In genomic region chr4:139824572-139825325, GRCm38 (mm10) we compare ENCODE assay signal across 16 mouse cellular contexts. TPM values are rescaled to one million over a fixed set of nuclear protein-coding genes. Genes with fewer than 3 reads are reported as not detected.
DNase-seq lines count a peak whose midpoint lies in the region; ATAC-seq lines count a peak whose summit lies in the region.
"Had no signal": no experiment of that assay in that cellular context is flagged by ENCODE, and none has a peak within 500 bp of the region (broad histone marks: within the 10 kb centered on the region; RNA-seq: fewer than 3 reads in every experiment).

No protein-coding gene starts in this region.

- H3K9me3 ChIP-seq in forebrain, embryonic 11.5 days (ENCODE audit: control insufficient read depth, low read length): no peaks in the 10 kb centered on the region
- H3K9me3 ChIP-seq in forebrain, embryonic 15.5 days: no peaks in the 10 kb centered on the region
- no peaks in the 10 kb centered on the region for H3K9me3 ChIP-seq in embryonic facial prominence, embryonic 13.5 days
- H3K9me3 ChIP-seq in midbrain, embryonic 11.5 days (ENCODE audit: control insufficient read depth, low read length): no peaks in the 10 kb centered on the region
- H3K9me3 ChIP-seq: heart, embryonic 10.5 days had no signal

- under 1% methylated on average over 22 of the region's 22 CpGs for WGBS in forebrain, embryonic 11.5 days
- WGBS in forebrain, embryonic 15.5 days: under 1% methylated on average over 22 of the region's 22 CpGs
- 1% methylated on average over 22 of the region's 22 CpGs for WGBS in embryonic facial prominence, embryonic 13.5 days
- WGBS in midbrain, embryonic 11.5 days: 2% methylated on average over 22 of the region's 22 CpGs

- ATAC-seq in forebrain, embryonic 11.5 days (replicated peaks; ENCODE audit: low FRiP score): no peak
- ATAC-seq in forebrain, embryonic 15.5 days (replicated peaks): no peak
- ATAC-seq in embryonic facial prominence, embryonic 13.5 days (ENCODE audit: insufficient number of reproducible peaks, insufficient read depth, low FRiP score, low TSS enrichment, low read depth): no peak
- no peak for ATAC-seq in midbrain, embryonic 11.5 days (ENCODE audit: low FRiP score)

- no peaks in the 10 kb centered on the region for H3K36me3 ChIP-seq in forebrain, embryonic 11.5 days (ENCODE audit: control insufficient read depth, insufficient read depth, low read length)
- no peaks in the 10 kb centered on the region for H3K36me3 ChIP-seq in forebrain, embryonic 15.5 days
- no peaks in the 10 kb centered on the region for H3K36me3 ChIP-seq in embryonic facial prominence, embryonic 13.5 days
- H3K36me3 ChIP-seq in midbrain, embryonic 11.5 days (ENCODE audit: control insufficient read depth, insufficient read depth, low read length): no peaks in the 10 kb centered on the region
- H3K36me3 ChIP-seq: heart, embryonic 10.5 days had no signal

- H3K27ac ChIP-seq in forebrain, embryonic 11.5 days (ENCODE audit: low read depth, low read length): no peak overlapping the region
- no peak overlapping the region for H3K27ac ChIP-seq in forebrain, embryonic 15.5 days (replicated peaks)
- peak overlapping the region; percentile 77 for H3K27ac ChIP-seq in embryonic facial prominence, embryonic 13.5 days
- peak overlapping the region; percentile 76; the same call in 1 of the 2 replicates for H3K27ac ChIP-seq in midbrain, embryonic 11.5 days (ENCODE audit: low read depth, low read length)
- H3K27ac ChIP-seq: heart, embryonic 10.5 days; layer of hippocampus, adult 2 months; liver, embryonic 14.5 days had no signal

- H3K9ac ChIP-seq in forebrain, embryonic 11.5 days (ENCODE audit: low read length): no peak overlapping the region
- H3K9ac ChIP-seq in forebrain, embryonic 15.5 days (replicated peaks): no peak overlapping the region
- H3K9ac ChIP-seq in embryonic facial prominence, embryonic 13.5 days: peak overlapping the region; percentile 58; the same call in 1 of the 2 replicates
- peak overlapping the region; percentile 26; the same call in 1 of the 2 replicates for H3K9ac ChIP-seq in midbrain, embryonic 11.5 days (ENCODE audit: low read length)
- H3K9ac ChIP-seq: liver, embryonic 14.5 days had no signal

- intact Hi-C loops in gastrocnemius, postnatal 36 days (cut with DNase I): no loop called here

- H3K27me3 ChIP-seq in forebrain, embryonic 11.5 days (ENCODE audit: control insufficient read depth, insufficient read depth, low read length): peaks cover 96% of the 10 kb centered on the region
- peaks cover 96% of the 10 kb centered on the region for H3K27me3 ChIP-seq in forebrain, embryonic 15.5 days
- peaks cover 99% of the 10 kb centered on the region for H3K27me3 ChIP-seq in embryonic facial prominence, embryonic 13.5 days
- H3K27me3 ChIP-seq in midbrain, embryonic 11.5 days (ENCODE audit: control insufficient read depth, insufficient read depth, low read length): peaks cover 85% of the 10 kb centered on the region

- H3K4me1 ChIP-seq in forebrain, embryonic 11.5 days (replicated peaks; ENCODE audit: control insufficient read depth, insufficient read depth, low read length): peaks cover 47% of the 10 kb centered on the region
- H3K4me1 ChIP-seq in forebrain, embryonic 15.5 days: peaks cover 37% of the 10 kb centered on the region
- peaks cover 55% of the 10 kb centered on the region for H3K4me1 ChIP-seq in embryonic facial prominence, embryonic 13.5 days
- peaks cover 80% of the 10 kb centered on the region for H3K4me1 ChIP-seq in midbrain, embryonic 11.5 days (ENCODE audit: control insufficient read depth, insufficient read depth, low read length)

- DNase-seq in forebrain, embryonic 11.5 days (ENCODE audit: low spot score): no peak
- peak; percentile 36 for DNase-seq in ES-CJ7 (ENCODE audit: low read depth, low spot score)
- peak; percentile 94 for DNase-seq in midbrain, embryonic 11.5 days (ENCODE audit: low spot score, missing footprints)
- DNase-seq in frontal cortex, postnatal 36 days (ENCODE audit: low spot score in 2 of 2): no peak
- DNase-seq in gastrocnemius, postnatal 36 days: no peak
- DNase-seq in spleen, adult 12 weeks (ENCODE audit: low spot score): no peak
- DNase-seq: cerebellum, adult 2 months; heart, postnatal 36 days; lung, postnatal 36 days had no signal

- peak overlapping the region; percentile 41; the same call in 1 of the 2 replicates for H3K4me2 ChIP-seq in forebrain, embryonic 11.5 days (ENCODE audit: low read depth, low read length, severe bottlenecking)
- no peak overlapping the region for H3K4me2 ChIP-seq in forebrain, embryonic 15.5 days (replicated peaks)
- peak overlapping the region; percentile 62 for H3K4me2 ChIP-seq in embryonic facial prominence, embryonic 13.5 days
- peak overlapping the region; percentile 51 for H3K4me2 ChIP-seq in midbrain, embryonic 11.5 days

- H3K4me3 ChIP-seq in forebrain, embryonic 11.5 days (ENCODE audit: low read depth, low read length): no peak overlapping the region
- H3K4me3 ChIP-seq in forebrain, embryonic 15.5 days: no peak overlapping the region
- H3K4me3 ChIP-seq in embryonic facial prominence, embryonic 13.5 days: peak overlapping the region; percentile 30
- H3K4me3 ChIP-seq in midbrain, embryonic 11.5 days (ENCODE audit: low read depth, low read length): peak overlapping the region; percentile 28; the same call in 1 of the 2 replicates
- H3K4me3 ChIP-seq: layer of hippocampus, adult 2 months; myocyte had no signal

RNA-seq across cellular contexts. Expression of gene Pax7, which starts 8.6 kb away (rescaled TPM):
- polyA plus RNA-seq in forebrain, embryonic 11.5 days (2014; fragmentation: Nextera tagmentation; extraction: Ambion mirVana): 0.57 and 0.73 TPM in 2 replicates
- polyA plus RNA-seq in forebrain, embryonic 15.5 days (2015; fragmentation: Nextera tagmentation; extraction: Ambion mirVana): 0.08 TPM in 1 of 2 replicates, not detected in the other
- 2.5 and 3.5 TPM in 2 replicates for polyA plus RNA-seq in embryonic facial prominence, embryonic 13.5 days (2015; fragmentation: Nextera tagmentation; extraction: Ambion mirVana)
- 3.1 and 3.4 TPM in 2 replicates for polyA plus RNA-seq in midbrain, embryonic 11.5 days (2014; fragmentation: Nextera tagmentation; extraction: Ambion mirVana)
- total RNA-seq in gastrocnemius, postnatal 36 days (2021): 1 to 10 TPM; 1.7 to 3.1 TPM
- total RNA-seq: heart, postnatal 36 days; layer of hippocampus, adult 2 months; left cerebral cortex, postnatal 10 days had no signal
- polyA plus RNA-seq: liver, embryonic 14.5 days had no signal

Comparison
In these comparisons a context has a peak if more than half of its experiments do, and no peak if none do; other contexts are left out.
1. DNase-seq: peak in ES-CJ7 (single experiment) and midbrain, embryonic 11.5 days (single experiment); none in forebrain, embryonic 11.5 days (single experiment), frontal cortex, postnatal 36 days (0 of 2), gastrocnemius, postnatal 36 days (0 of 2) and spleen, adult 12 weeks (single experiment).
2. H3K27ac ChIP-seq: peak in embryonic facial prominence, embryonic 13.5 days (single experiment) and midbrain, embryonic 11.5 days (single experiment); none in forebrain, embryonic 11.5 days (single experiment) and forebrain, embryonic 15.5 days (single experiment).
3. H3K4me3 ChIP-seq: peak in embryonic facial prominence, embryonic 13.5 days (single experiment) and midbrain, embryonic 11.5 days (single experiment); none in forebrain, embryonic 11.5 days (single experiment) and forebrain, embryonic 15.5 days (single experiment).
4. H3K9ac ChIP-seq: peak in embryonic facial prominence, embryonic 13.5 days (single experiment) and midbrain, embryonic 11.5 days (single experiment); none in forebrain, embryonic 11.5 days (single experiment) and forebrain, embryonic 15.5 days (single experiment).